Mouse (Mus musculus) heart, adult 8-10 months (tissue): ENCODE results near the gene Wrb. TPM values are rescaled to one million over a fixed set of nuclear protein-coding genes. Genes with fewer than 3 reads are reported as not detected.
A peak's percentile ranks its signal among the peaks of the same experiment; 100 is the strongest.
"Not testable (repeated sequence)": the region's sequence is repeated elsewhere in the genome, so short reads cannot be mapped to it uniquely, and the experiment has no call there.

Experiments
- DNase-seq: peaks from one replicate; pipeline ENCODE4 v3.0.0; 2022; ENCODE audit warnings: low spot score
- total RNA-seq, 4 experiments: library from RNA; stranded (reverse); gene quantifications; 2 replicates each; pipeline ENCODE4 v1.2.4; 2022

The Wrb gene
- total RNA-seq = 10 to 100 TPM; 13.6 to 17.6 (median 15.9) TPM

GRCm38 (mm10) chr16:96145110-96145800, at the start of gene Wrb:
Wrb (plus strand) TSS chr16:96145407.
- peak; percentile 99 for DNase-seq

GRCm38 (mm10) chr16:96095966-96096365, 49.2 kb upstream of the Wrb start:
- no peak for DNase-seq

GRCm38 (mm10) chr16:96097811-96098210, 47.4 kb upstream of the Wrb start:
- not testable (repeated sequence) for DNase-seq

GRCm38 (mm10) chr16:96103036-96103435, 42.2 kb upstream of the Wrb start:
- no peak for DNase-seq

- DNase-seq = no peak
These were observed 35.5 kb upstream of the Wrb start for GRCm38 (mm10) chr16:96109673-96110072.

GRCm38 (mm10) chr16:96110655-96111345, 34.4 kb upstream of the Wrb start:
- no peak for DNase-seq

GRCm38 (mm10) chr16:96112769-96113168, 32.4 kb upstream of the Wrb start:
- DNase-seq = no peak

- no peak for DNase-seq
These were observed 30.5 kb upstream of the Wrb start for GRCm38 (mm10) chr16:96114729-96115128.

GRCm38 (mm10) chr16:96120022-96120623, 25.1 kb upstream of the Wrb start:
- DNase-seq = no peak

- DNase-seq = no peak
These were observed 18.5 kb upstream of the Wrb start for GRCm38 (mm10) chr16:96126684-96127171.

GRCm38 (mm10) chr16:96127288-96127656, 17.9 kb upstream of the Wrb start:
- no peak for DNase-seq

- peak; percentile 94 for DNase-seq
These were observed 17.4 kb upstream of the Wrb start, which contains the start of gene Hmgn1 for GRCm38 (mm10) chr16:96127657-96128344. Hmgn1 (minus strand) TSS chr16:96127729.

GRCm38 (mm10) chr16:96128466-96128865, 16.7 kb upstream of the Wrb start:
- no peak for DNase-seq

GRCm38 (mm10) chr16:96144748-96145109, 478 bp upstream of the Wrb start:
- not testable (repeated sequence) for DNase-seq

GRCm38 (mm10) chr16:96145814-96146213, 607 bp downstream of the Wrb start:
- DNase-seq = no peak

GRCm38 (mm10) chr16:96148834-96149233, 3.6 kb downstream of the Wrb start:
- no peak for DNase-seq

GRCm38 (mm10) chr16:96149311-96149710, 4.1 kb downstream of the Wrb start:
- no peak for DNase-seq

- no peak for DNase-seq
These were observed 5.8 kb downstream of the Wrb start for GRCm38 (mm10) chr16:96150995-96151394.

- DNase-seq = peak; percentile 58
These were observed 6.3 kb downstream of the Wrb start for GRCm38 (mm10) chr16:96151551-96151950.

- no peak for DNase-seq
These were observed 9.3 kb downstream of the Wrb start for GRCm38 (mm10) chr16:96154476-96154875.

GRCm38 (mm10) chr16:96156019-96156418, 10.8 kb downstream of the Wrb start:
- DNase-seq = peak; percentile 13

GRCm38 (mm10) chr16:96157171-96157570, 12.0 kb downstream of the Wrb start:
- DNase-seq = peak; percentile 12
